17 mouse cellular contexts compared by ENCODE assay signal in genomic region chr14:22497636-22498131, GRCm38 (mm10).
DNase-seq lines count a peak whose midpoint lies in the region.
"Had no signal": no experiment of that assay in that cellular context is flagged by ENCODE, and none has a peak within 500 bp of the region (broad histone marks: within the 10 kb centered on the region; RNA-seq: fewer than 3 reads in every experiment).

No protein-coding gene starts in this region.

- DNase-seq in layer of hippocampus, adult 11-12 months (ENCODE audit: low spot score) = peak; percentile 13
- DNase-seq in layer of hippocampus, postnatal 25 days (ENCODE audit: extremely low spot score in 1 of 2, low spot score in 1 of 2) = no peak
- DNase-seq in right cerebral cortex, adult 18-20 months = peak; percentile 8
- no peak for DNase-seq in right cerebral cortex, postnatal 14 days
- peak; percentile 3 to 32 for DNase-seq in layer of hippocampus, adult 8-10 months (ENCODE audit: low spot score in 2 of 2)
- DNase-seq in layer of hippocampus, postnatal 36 days = peak; percentile 6
- no peak for DNase-seq in thymus, postnatal 36 days
- DNase-seq in adrenal gland, adult 8-10 months = no peak
- DNase-seq: adrenal gland, postnatal 36 days; cerebellum, adult 8-10 months; cerebellum, postnatal 25 days; heart, postnatal 14 days; kidney, adult 18-20 months; kidney, postnatal 36 days; lung, postnatal 36 days; thymus, adult 2 months; thymus, postnatal 4 days had no signal

Comparison
In these comparisons a context has a peak if more than half of its experiments do, and no peak if none do; other contexts are left out.
1. DNase-seq: peak in layer of hippocampus, adult 11-12 months (single experiment), right cerebral cortex, adult 18-20 months (single experiment), layer of hippocampus, adult 8-10 months (2 of 2) and layer of hippocampus, postnatal 36 days (2 of 2); none in layer of hippocampus, postnatal 25 days (0 of 2), right cerebral cortex, postnatal 14 days (single experiment), thymus, postnatal 36 days (0 of 2) and adrenal gland, adult 8-10 months (single experiment).